Mouse (Mus musculus) embryonic facial prominence, embryonic 15.5 days (tissue): ENCODE results near the gene Taar1. TPM values are rescaled to one million over a fixed set of nuclear protein-coding genes. Genes with fewer than 3 reads are reported as not detected.

ENCODE experiments used
- polyA plus RNA-seq: library from polyadenylated mRNA; unstranded; fragments of >200 nt; fragmentation: Nextera tagmentation; extraction: Ambion mirVana; gene quantifications from 2 replicates; pipeline ENCODE4 v1.2.1, GENCODE M21; 2015

Gene Taar1
- polyA plus RNA-seq, 1 experiment from 2014 or later, result not detected

Other genes with a start within 250 kb of the Taar1 start
- 177 and 204 TPM in 2 replicates for gene Rps12, start 133.1 kb upstream of the Taar1 start, polyA plus RNA-seq
- gene Slc18b1, start 123.4 kb upstream of the Taar1 start, polyA plus RNA-seq, result 19.2 and 26.8 TPM in 2 replicates
- gene Vnn3, start 68.9 kb upstream of the Taar1 start, polyA plus RNA-seq, result 0.12 and 0.14 TPM in 2 replicates
- gene Vnn1, start 25.7 kb upstream of the Taar1 start, polyA plus RNA-seq, result 0.43 and 0.56 TPM in 2 replicates
- 0.50 and 0.75 TPM in 2 replicates for gene Taar2, start 18.2 kb downstream of the Taar1 start, polyA plus RNA-seq
- gene Taar3, start 29.2 kb downstream of the Taar1 start, polyA plus RNA-seq, result not detected in 2 replicates
- not detected in 2 replicates for gene Taar4, start 40.1 kb downstream of the Taar1 start, polyA plus RNA-seq
- gene Taar5, start 50.4 kb downstream of the Taar1 start, polyA plus RNA-seq, result not detected in 2 replicates
- gene Taar6, start 65.3 kb downstream of the Taar1 start, polyA plus RNA-seq, result not detected in 2 replicates
- not detected in 2 replicates for gene Taar7a, start 73.1 kb downstream of the Taar1 start, polyA plus RNA-seq
- gene Taar7b, start 79.6 kb downstream of the Taar1 start, polyA plus RNA-seq, result 0.15 TPM in 1 of 2 replicates, not detected in the other
- 0.27 and 0.37 TPM in 2 replicates for gene Taar7d, start 106.9 kb downstream of the Taar1 start, polyA plus RNA-seq
- not detected in 2 replicates for gene Taar7e, start 117.3 kb downstream of the Taar1 start, polyA plus RNA-seq
- gene Taar7f, start 129.2 kb downstream of the Taar1 start, polyA plus RNA-seq, result not detected in 2 replicates
- gene Taar8a, start 156.1 kb downstream of the Taar1 start, polyA plus RNA-seq, result not detected in 2 replicates
- not detected in 2 replicates for gene Taar8b, start 171.9 kb downstream of the Taar1 start, polyA plus RNA-seq
- not detected in 2 replicates for gene Taar8c, start 181.6 kb downstream of the Taar1 start, polyA plus RNA-seq
- not detected in 2 replicates for gene Taar9, start 189.2 kb downstream of the Taar1 start, polyA plus RNA-seq
- gene Stx7, start 228.9 kb downstream of the Taar1 start, polyA plus RNA-seq, result 70.1 and 73.2 TPM in 2 replicates